Mouse (Mus musculus) testis, postnatal 10 days (tissue): ENCODE data around the gene Epha2.

Experiments used
- DNase-seq: peaks from one replicate; pipeline ENCODE4 v3.0.0; 2021; ENCODE audit warnings: low spot score

The Epha2 gene

DNA sequence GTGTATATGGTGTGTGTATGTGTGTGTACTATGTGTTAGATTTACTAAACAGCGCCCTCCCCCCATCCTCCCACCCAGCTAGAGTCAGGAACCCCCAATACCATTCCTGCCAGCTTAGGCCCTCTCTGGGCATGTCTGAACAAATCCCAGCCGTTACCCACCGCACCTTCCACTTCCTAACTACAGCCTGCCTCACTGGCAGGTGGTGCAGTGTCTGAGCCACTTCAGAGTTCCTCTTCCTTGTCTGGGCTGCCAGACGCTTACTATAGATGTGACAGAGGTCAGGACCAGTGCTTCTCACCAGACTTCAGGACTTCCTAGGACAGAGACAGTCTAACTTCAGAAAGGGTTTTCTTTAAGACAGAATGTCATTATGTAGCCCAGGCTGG lies 3.2 kb downstream of the Epha2 start:
- DNase-seq: no peak

DNA sequence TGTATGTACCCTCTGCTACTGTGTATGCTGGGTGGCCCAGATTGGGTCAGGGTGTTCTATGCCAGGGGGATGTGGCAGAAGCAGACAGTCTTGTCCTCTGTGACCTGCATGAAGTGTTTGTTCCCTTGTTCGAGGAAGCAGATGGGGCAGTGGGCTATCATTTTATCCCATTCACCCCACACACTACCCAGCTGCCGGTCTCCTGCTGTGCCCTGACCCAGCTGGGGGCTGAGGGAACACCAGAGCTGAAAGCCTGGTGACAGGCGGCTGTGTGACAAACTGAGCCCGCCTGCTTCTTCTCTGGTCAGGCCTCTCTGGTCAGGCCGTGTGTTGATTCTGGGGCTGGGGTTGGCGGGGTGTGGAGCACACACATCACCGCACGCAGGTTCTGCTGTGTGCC lies 5.0 kb downstream of the Epha2 start:
- no peak for DNase-seq

DNA sequence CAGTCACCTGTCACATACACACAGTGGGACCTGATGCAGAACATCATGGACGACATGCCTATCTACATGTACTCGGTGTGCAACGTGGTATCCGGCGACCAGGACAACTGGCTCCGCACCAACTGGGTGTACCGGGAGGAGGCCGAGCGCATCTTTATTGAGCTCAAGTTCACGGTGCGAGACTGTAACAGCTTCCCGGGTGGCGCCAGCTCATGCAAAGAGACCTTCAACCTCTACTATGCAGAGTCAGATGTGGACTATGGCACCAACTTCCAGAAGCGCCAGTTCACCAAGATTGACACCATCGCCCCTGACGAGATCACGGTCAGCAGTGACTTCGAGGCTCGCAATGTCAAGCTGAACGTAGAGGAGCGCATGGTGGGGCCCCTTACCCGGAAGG lies 7.3 kb downstream of the Epha2 start:
- DNase-seq: no peak

DNA sequence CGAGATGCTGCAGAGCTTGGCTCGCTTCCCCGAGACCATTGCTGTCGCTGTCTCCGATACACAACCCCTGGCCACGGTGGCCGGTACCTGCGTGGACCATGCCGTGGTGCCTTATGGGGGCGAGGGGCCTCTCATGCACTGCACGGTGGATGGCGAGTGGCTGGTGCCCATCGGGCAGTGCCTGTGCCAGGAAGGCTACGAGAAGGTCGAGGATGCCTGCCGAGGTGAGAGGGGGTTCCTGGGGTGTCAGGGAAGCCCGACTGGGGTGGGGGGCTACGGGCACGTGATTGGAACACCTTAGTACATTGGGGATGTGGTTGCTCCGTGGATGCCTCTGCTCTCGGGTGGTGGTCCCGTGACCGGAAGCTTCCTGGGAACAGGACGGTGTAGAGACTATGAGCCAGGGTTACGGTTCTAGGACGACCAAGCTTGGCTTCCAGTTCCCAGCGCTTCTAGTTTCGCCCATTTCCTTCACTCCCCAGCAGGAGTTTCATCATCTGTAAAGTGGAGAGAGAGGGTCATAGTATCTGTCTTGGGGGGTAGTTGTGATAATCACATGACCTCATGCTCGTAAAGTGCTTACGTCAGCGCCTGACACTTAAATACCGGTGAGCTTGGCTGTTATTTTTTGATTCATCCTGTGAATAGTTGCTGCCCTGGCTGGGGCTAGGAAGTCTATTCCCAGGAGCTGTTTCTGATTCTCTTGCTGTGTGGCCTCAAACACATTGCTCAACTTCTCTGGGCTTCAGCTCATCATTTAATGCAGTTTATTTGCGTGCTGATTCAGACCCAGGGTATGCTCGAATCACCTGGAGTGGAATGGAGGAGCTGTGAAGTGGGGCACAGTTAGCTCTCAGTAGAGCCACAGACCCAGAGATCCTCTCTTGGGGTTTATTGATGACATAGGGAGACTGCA lies 8.1 kb downstream of the Epha2 start:
- no peak for DNase-seq

DNA sequence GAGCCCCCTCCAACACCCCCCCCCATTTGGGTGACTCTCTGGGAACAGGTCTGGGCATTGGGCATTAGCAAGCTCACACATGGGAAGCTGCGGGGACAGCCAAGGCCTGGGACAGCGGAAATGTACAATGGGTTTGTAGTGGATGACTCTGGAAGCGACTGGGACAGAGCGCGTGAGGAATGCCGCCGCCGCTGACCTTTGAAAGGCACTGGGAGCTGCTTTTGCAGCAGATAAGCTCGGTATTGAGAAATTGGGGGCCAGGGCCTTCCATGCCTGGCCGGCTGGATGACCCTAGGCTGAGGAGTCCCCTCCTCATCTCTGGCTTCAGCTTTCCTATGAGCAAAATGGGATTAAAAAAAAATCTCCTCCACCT lies 8.7 kb downstream of the Epha2 start:
- DNase-seq: no peak

DNA sequence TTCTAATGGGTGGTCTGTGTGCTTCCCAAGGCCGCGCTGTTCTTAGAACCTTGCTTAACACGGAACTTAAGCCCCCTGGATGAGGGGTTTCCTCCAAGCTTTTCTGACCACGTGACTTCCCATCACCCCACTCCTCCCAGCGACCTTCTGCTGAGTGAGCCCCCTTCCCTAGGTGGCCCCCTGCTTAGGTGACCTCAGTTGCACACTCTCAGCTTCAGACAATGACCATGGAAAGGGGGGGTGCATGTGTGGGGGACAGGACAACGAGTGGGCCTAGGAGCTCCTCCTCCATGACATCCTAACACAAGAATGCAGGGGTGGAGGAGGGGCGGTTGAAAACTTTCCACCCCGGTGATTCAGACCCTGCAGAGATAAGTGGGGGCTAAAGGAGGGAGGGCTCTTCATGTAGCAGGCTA lies 9.2 kb downstream of the Epha2 start:
- peak; percentile 81 for DNase-seq

DNA sequence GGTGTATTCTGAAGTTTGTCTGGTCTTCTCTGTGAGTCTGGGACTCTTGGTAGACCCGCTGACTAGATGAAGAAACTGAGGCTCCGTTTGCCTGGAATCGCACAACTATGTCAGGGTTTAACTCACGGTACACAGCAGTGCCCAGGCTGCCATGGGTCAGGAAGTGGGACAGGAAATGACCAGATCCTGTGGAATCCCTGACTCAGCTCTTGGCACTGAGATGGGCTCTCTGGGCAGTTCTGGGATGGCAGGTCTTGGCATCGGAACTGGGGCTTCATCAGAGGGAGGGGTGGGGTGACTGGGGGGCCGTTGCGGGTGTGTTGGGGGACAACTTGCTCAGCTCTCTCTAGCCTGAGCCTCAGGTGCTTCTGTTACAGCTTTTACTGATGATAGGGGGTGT lies 10.0 kb downstream of the Epha2 start:
- no peak for DNase-seq

DNA sequence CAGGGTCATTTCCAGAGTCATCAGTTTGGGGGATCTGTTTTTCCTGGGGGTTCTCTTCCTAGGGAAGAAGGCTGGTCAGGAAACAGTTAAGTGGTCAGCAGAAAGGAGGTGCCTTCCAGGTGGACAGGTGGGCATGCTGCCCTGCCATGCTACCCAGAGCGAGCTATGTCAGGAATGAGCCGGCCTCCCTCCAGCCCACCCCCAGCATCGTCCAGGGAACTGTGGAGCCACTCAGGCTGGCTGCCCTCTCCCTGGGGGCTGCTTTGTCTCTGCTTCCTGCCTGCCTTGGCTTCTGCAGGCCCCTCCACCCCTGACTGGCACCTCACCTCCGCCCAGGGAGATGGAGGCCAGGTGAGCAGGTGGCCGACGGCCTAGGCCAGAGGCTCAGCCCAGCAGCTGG lies 10.5 kb downstream of the Epha2 start:
- no peak for DNase-seq

DNA sequence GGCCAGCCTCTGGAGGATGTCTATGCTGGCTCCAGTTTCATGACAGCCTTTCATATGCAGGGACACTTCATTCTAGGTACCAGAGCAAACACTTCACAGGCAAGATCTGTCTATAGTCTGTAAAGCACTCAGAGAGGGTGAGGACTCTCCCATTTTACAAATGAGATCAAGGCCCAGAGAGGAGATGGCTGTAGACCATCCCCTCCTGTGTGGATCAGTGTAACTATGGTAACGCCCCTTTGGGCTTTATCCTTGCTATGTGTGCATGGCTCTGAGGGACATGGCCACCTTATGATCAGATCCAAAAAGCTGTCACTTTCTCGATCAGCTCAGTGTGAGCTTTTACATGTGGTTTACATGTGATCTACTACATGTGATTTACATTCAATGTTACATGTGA lies 10.9 kb downstream of the Epha2 start:
- DNase-seq: no peak

DNA sequence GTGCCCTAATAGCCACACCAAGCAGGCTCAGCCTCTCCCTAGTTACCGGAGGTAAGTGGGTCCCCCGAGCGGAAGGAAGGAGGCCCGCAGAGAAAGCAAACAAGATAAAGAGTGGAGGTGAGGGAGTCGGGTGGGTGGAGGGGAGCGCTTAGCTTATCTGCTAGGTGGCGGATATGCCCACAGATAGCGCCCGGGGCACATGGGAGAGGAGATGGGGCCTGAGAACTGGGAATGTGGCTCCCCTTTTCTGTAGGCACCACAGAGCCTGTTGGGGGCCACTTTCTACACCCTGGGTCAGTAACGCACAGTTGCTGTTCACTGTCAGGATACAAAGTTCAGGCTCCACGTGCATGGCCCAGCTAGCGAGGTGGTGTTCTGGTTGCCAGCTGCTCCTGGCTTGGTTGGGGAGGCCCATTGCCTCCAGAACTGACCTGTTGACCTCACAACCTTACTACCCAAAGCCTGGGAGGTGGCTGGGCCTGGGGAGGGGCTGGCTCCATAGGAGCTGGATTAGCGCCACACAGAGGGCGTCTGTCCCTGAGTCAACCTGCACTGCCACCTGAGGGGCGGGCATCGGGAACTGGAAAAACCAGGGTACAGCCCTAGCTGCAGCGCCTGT lies 11.6 kb downstream of the Epha2 start:
- no peak for DNase-seq

DNA sequence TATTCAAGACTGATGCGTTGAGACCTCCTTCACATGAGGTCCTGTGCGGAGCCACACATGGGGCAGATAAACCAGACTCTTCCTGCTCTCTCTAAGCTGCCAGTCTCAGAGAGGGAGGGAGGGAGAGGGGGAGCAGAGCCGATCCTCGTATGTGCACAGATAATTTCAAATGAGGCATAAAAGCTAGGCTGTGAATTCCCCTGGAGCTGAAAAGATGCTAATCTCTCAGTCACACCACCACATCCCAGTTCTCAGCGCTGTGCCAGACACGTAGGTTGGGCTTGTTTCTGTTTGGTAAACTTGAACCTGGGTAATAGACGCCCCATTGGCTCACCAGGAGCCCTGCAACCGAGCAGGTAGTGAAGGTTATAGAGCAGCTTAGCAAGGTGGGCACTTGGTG lies 12.4 kb downstream of the Epha2 start:
- DNase-seq: no peak

DNA sequence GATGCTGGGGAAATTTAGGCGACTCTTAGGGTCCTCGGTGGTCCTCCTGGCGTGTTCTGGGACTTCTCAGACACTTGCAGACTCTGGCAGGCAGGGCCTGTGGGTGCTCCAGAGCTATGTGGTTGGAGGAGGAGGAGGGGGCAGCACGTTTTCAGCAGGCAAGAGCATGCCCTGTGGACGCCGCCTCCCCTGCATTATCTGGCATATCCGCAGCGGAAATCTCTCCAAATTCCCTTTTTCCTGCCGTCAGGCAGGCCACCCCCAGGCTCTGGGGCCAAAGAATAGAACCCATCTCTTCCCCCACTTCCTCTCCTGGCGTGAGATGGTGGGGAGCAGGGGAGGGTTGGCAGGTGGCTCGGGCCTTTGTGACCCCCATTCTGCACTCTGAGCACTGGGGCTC lies 12.9 kb downstream of the Epha2 start:
- no peak for DNase-seq

DNA sequence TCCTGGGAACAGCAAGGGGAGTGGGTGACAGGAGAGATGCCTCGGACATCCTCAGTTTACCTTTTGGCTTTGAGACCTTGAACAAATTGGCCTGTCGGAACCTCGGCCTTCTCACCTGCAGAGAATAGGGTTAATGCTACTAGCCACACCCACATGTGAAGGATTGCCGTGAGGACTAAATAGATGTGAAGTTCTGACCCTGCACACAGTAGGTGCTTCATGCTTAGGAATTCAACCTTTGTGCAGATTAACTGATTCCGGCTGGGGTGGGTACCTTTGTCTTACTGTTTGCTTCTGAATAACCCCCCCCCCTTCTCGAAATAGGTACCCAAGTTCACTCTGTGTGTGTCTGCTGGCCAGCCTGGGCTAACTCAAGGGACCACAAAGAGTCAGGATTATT lies 13.7 kb downstream of the Epha2 start:
- no peak for DNase-seq

DNA sequence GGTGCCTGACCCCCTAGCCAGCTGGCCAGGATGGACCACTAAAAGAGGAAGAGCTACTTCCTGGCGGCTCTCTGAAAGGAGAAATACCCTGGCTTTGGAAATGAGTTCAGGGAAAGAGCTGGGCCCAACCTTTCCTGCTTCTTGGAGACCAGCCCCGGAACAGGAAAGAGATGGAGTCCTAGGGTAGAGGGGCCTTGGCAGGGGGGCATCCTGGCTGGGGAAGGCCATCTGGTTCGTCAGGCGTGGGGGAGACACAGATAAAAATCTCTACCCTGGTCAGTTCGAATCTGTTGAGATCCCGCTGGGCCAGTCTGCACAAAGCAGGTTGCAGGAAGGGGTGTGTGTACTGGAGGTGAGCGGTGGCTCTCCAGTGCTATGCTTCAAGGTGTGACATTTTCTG lies 15.0 kb downstream of the Epha2 start:
- no peak for DNase-seq

DNA sequence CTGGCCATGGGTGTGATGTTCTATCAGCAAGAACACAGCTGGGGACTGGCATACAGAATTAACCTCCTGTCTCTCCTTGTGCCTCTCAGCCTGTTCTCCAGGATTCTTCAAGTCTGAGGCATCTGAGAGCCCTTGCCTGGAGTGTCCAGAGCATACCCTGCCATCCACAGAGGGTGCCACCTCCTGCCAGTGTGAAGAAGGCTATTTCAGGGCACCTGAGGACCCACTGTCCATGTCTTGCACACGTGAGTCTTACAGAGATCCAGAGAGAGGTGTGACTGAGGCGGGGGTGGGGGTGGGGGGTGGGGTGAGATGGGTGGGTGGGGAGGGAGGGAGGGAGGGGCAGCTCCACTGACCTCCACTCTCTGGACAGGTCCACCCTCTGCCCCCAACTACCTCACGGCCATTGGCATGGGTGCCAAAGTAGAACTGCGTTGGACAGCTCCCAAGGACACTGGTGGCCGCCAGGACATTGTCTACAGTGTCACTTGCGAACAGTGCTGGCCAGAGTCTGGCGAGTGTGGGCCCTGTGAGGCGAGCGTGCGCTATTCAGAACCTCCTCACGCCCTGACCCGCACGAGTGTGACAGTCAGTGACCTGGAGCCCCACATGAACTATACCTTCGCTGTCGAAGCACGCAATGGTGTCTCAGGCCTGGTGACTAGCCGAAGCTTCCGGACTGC lies 15.6 kb downstream of the Epha2 start:
- DNase-seq: no peak

DNA sequence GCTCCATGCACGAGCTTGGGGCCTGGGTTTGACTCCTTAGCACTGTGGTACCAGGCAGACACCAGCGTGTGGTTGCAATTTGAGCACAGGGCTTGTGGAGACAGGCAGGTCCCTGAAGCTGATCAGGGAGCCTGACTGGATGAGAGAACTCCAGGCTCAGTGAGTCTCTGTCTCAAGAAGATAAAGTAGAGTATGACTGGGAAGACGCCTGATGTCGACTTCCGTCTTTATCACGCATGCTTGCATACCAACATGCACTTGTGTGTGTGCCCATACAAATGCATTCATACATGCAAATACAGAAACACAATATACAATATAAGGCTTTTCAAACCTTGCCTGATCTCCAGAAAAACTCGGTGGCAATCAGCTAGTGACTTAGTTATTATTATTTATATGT lies 16.9 kb downstream of the Epha2 start:
- no peak for DNase-seq

DNA sequence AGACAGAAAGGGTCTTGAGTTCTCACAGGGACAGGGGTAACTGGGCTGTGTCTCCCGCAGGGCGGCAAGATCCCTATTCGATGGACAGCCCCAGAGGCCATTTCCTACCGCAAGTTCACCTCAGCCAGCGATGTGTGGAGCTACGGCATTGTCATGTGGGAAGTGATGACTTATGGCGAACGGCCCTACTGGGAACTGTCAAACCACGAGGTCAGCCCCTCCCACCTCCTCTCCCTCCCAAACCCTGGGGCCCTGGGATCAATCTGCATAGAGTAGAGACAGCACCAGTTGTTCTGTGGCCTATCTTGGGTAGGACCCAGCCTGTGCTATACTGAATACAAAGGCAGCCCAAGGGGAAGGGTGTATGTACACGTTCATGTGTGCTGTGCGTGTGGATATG lies 21.5 kb downstream of the Epha2 start:
- DNase-seq: no peak

DNA sequence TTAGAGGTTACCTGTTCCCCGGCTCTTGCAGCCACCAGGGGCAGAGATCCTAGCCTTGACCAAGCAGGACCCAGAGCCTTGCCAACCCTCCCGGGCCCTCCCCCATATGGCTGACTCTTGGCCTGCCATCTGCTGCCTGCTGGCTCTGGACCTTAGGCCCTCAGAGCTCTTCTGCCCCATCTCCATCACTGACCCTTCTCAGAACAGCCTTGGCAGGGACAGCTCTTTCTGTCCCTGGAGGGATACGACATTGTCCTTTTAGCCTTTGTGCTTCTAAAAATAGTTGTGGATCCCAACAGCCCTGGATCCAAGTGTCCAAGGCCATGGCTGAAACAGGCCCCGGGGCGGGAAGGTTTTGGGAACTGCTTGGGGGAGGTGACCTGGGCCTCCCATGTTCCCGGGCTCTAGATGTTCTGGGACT lies 23.7 kb downstream of the Epha2 start:
- DNase-seq: no peak

DNA sequence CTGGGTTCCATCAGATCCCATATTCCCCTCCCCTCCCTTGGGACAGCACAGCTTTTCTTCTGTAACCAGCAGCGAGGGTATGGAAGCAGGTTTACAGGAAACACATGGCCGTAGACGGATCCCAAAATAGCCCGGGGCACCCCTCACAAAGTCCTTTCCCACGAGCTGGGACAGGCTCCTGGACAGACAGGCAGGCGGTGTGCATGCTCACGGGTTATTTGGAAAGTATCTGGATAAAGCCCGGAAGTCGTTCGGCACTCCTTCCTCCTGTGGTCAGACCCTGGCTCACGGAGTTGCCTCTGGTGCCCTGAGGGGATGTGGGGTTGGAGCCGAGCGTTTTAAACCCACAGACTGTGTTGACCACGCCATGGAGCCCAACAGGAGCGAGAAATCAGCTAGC lies 24.6 kb downstream of the Epha2 start:
- no peak for DNase-seq

DNA sequence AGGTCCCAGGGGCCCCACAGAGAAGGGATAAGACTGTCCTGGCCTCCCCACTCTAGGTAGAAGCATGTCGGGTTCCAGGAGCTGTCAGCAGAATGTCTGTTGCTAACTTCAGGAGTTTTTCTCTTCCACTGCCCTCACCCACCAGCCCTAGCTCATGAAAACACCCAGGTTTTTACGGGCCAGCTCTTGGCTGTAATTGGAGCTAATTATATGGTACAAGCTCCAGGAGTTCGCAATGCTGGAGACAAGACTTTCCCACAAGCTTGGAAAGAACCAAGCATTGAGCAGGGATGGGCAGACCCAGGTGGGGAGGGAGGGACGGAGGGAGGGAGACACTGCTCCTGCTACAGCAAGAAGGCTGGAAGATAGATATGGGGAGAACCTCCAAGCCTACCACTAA lies 26.0 kb downstream of the Epha2 start:
- no peak for DNase-seq

DNA sequence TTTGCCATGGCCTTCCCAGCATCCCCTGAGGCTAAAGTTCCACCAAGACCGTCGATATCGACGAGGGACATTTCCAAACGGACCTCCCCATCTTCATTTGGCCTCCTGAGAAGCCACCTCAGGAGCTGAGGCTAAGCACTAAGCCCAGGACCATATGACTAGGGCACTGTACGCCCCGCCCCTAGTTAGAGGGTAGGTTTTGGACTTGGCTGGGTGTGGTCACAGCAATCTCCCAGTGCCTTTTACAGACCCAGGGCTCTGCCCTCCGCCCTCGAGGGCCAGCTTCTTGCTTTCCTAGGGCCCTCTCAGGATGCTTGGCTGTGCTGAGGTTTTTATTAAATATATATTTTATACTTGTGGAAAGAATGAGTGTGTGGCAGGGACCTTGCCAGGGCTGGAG lies 27.7 kb downstream of the Epha2 start:
- no peak for DNase-seq

DNA sequence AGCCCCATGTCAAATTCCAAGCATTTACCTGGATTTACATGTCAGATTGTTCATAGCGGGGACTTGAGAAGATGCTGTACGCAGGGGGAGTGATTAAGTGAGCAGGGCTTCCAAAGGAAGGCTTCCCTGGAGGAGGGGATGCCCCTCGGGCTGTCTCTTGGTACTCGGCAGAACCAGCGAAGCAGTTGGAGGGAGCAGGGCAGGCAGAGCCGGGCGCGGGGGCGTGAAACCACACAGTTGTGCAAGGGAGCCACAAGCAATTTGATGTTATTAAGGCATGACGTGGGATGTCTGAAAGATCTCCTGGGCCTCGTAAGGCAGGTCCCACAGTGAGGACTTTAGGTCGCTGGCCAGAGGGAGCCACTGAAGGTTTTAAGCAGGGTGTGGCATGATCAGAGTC lies 28.9 kb downstream of the Epha2 start:
- no peak for DNase-seq

DNA sequence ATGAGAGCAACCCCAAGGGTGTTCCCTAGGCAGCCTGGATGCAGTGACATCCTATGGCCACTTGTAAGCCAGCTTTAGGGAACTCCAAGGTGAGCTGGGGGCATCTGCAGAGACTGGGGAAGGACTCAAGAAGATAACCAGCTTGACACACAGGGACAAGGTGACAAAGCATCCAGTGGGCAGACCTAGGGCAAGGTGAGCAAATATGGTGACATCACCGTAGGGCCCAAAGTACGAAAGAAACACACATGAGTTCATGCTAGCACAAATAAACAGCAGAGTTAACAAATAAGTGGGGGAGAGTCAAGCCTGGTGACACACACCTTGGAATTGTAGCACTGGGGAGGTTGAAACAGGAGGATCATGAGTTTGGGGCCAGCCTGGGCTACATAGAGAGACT lies 30.4 kb downstream of the Epha2 start:
- DNase-seq: no peak
